Mouse (Mus musculus) kidney, embryonic 14.5 days (tissue): ENCODE measurements at regions not wholly inside any gene's neighbourhood (a gene's known extent, or its start where the extent isn't known, plus 50 kb on each side); places are given as distances from the start of the nearest gene placed in this dataset.

Experiments
- ATAC-seq: fragments of 200-750 bp; cut with Nextera tagmentation; 2 replicates; pipeline ENCODE4 v1.8.0; 2017; ENCODE audit warnings: moderate number of reproducible peaks, mild to moderate bottlenecking, moderate TSS enrichment, moderate library complexity; ENCODE audit not compliant: low FRiP score, low TSS enrichment
- H3K27ac ChIP-seq: fragments of 300-500 bp; sonication (generic); 2 replicates; pipeline ENCODE4 v1.5.1; 2014; ENCODE audit warnings: low read depth, mild to moderate bottlenecking, low read length, moderate library complexity, mixed read lengths
- H3K27me3 ChIP-seq: fragments of 300-500 bp; sonication (generic); 2 replicates; pipeline ENCODE4 v1.6.1; 2014; ENCODE audit warnings: mild to moderate bottlenecking, low read length; ENCODE audit not compliant: control insufficient read depth, insufficient read depth
- H3K36me3 ChIP-seq: fragments of 300-500 bp; sonication (generic); 2 replicates; pipeline ENCODE4 v1.6.1; 2014; ENCODE audit warnings: low read length, mixed read lengths; ENCODE audit not compliant: control insufficient read depth, insufficient read depth
- H3K4me1 ChIP-seq: fragments of 300-500 bp; sonication (generic); 2 replicates; pipeline ENCODE4 v1.6.1; 2014; ENCODE audit warnings: low read length, mixed read lengths; ENCODE audit not compliant: control insufficient read depth, insufficient read depth
- H3K4me2 ChIP-seq: fragments of 300-500 bp; sonication (generic); replicated peaks from 2 replicates; pipeline ENCODE4 v1.6.1; 2014; ENCODE audit warnings: low read depth, mild to moderate bottlenecking, low read length
- H3K4me3 ChIP-seq: fragments of 300-500 bp; sonication (generic); 2 replicates; pipeline ENCODE4 v1.5.1; 2014; ENCODE audit warnings: mild to moderate bottlenecking, low read length
- H3K9ac ChIP-seq: fragments of 300-500 bp; sonication (generic); 2 replicates; pipeline ENCODE4 v1.6.1; 2014; ENCODE audit warnings: low read depth, mild to moderate bottlenecking, low read length, moderate library complexity
- H3K9me3 ChIP-seq: fragments of 300-500 bp; sonication (generic); 2 replicates; pipeline ENCODE4 v1.6.1; 2016; ENCODE audit warnings: low read length; ENCODE audit not compliant: control insufficient read depth
- WGBS: fragments of 180-500 bp; shearing (Covaris S2); extraction: QIAGEN DNeasy Blood & Tissue Kit; methylation state at CpG from one replicate; pipeline ENCODE4 v1.1.7; 2014; 5-methylcytosine and 5-hydroxymethylcytosine counted together

- ATAC-seq = no peak
- Histone ChIP-seq H3K9me3 (no peaks in the 10 kb centered on the region), H3K9ac (no peak overlapping the region), H3K27ac (no peak overlapping the region), H3K4me2 (no peak overlapping the region), H3K27me3 (no peaks in the 10 kb centered on the region), H3K4me1 (no peaks in the 10 kb centered on the region), H3K4me3 (no peak overlapping the region), H3K36me3 (no peaks in the 10 kb centered on the region)
- WGBS = 81% methylated on average over 7 of the region's 7 CpGs
Observed at GRCm38 (mm10) chr1:63977956-63978355, 144.1 kb downstream of the Klf7 start.

- no peak overlapping the region for H3K9ac ChIP-seq
- H3K4me2 ChIP-seq = no peak overlapping the region
- H3K9me3 ChIP-seq = no peaks in the 10 kb centered on the region
- ATAC-seq = no peak
- no peaks in the 10 kb centered on the region for H3K27me3 ChIP-seq
- no peaks in the 10 kb centered on the region for H3K4me1 ChIP-seq
- H3K27ac ChIP-seq = no peak overlapping the region
- no peak overlapping the region for H3K4me3 ChIP-seq
- 63% methylated on average over 4 of the region's 4 CpGs for WGBS
- no peaks in the 10 kb centered on the region for H3K36me3 ChIP-seq
Observed at GRCm38 (mm10) chr1:63977302-63977888, 144.7 kb downstream of the Klf7 start.

GRCm38 (mm10) chr1:63976862-63977261 lies 145.2 kb downstream of the Klf7 start:
- H3K9me3 ChIP-seq = no peaks in the 10 kb centered on the region
- H3K4me3 ChIP-seq = no peak overlapping the region
- no peaks in the 10 kb centered on the region for H3K36me3 ChIP-seq
- H3K4me1 ChIP-seq = no peaks in the 10 kb centered on the region
- WGBS = 80% methylated on average over 4 of the region's 4 CpGs
- no peak overlapping the region for H3K27ac ChIP-seq
- H3K9ac ChIP-seq = no peak overlapping the region
- no peak for ATAC-seq
- no peaks in the 10 kb centered on the region for H3K27me3 ChIP-seq
- H3K4me2 ChIP-seq = no peak overlapping the region

GRCm38 (mm10) chr1:63967849-63968248 lies 154.2 kb downstream of the Klf7 start:
- H3K27ac ChIP-seq = no peak overlapping the region
- H3K27me3 ChIP-seq = no peaks in the 10 kb centered on the region
- 88% methylated on average over 11 of the region's 11 CpGs for WGBS
- no peaks in the 10 kb centered on the region for H3K4me1 ChIP-seq
- no peak for ATAC-seq
- H3K36me3 ChIP-seq = no peaks in the 10 kb centered on the region
- no peak overlapping the region for H3K9ac ChIP-seq
- no peaks in the 10 kb centered on the region for H3K9me3 ChIP-seq
- H3K4me2 ChIP-seq = no peak overlapping the region
- no peak overlapping the region for H3K4me3 ChIP-seq

DNA sequence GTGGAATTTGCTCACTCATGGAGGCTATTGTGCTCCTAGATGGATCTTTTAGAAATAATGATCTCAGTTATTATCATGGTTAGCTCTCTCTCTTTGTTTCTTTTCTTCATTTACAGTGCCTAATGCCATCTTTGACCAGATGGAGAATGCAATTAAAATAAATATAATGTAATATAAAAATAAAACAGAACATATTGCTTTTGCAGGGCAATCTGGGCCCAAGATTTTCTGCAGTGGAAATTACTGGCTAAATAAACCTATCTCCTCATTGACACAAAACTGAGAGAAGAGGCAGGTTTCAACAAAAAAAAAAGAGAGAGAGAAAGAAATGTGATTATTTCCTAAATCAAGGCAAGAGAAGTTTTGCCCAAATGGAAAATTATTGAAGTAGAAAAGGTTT lies 156.6 kb downstream of the Klf7 start:
- Histone ChIP-seq H3K9ac (no peak overlapping the region), H3K4me3 (no peak overlapping the region), H3K27ac (no peak overlapping the region), H3K4me1 (no peaks in the 10 kb centered on the region), H3K4me2 (no peak overlapping the region), H3K9me3 (no peaks in the 10 kb centered on the region), H3K27me3 (no peaks in the 10 kb centered on the region), H3K36me3 (no peaks in the 10 kb centered on the region)
- ATAC-seq = no peak

DNA sequence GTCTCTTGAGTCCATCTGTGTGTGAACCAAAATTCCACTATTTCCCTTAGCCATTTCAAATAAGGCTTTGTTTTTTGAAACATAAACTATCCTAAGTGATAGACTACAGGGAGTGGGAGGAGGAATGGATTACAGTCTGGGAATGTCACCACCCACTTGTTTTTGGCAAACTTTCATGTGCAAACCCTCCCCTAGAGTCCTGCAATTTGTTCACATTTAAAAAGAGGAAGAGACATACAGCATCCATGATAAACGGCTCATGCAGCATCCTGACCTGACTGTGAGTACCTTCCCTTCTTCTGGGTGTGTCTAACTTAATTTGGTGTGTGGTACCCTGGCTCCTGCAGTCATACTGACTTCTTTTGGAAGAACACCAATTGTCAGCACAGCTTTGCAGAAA lies 157.6 kb downstream of the Klf7 start:
- no peaks in the 10 kb centered on the region for H3K9me3 ChIP-seq

DNA sequence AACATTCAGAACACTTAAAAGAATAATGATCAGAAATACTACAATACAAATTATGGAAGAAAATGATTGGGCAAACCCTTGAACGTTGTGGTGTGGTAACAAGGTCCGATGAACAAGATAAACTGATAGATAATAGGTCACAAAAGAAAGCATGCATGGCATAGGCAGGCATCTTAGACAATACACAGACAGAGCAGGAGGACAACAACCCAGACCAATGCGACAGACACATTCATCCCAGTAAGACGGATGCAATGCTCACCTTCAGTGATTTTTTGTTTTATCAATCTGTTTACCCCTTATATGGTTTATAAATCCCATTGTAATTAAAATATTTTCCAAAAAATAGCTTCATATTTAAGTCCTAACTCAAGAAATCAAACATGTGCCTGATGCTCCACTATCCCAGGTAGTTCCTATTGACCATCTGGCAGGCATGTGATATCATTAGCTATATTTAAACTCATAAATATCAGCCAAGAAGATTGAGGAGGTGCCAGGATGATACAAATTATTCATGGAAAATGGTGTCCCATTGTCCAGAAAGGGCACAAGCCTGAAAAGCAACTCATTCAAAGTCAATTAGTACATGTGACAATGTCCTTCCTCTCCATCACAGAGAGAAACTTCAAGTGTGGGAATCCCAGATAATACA lies 166.3 kb downstream of the Klf7 start:
- no peak for ATAC-seq
- WGBS = 91% methylated on average over 4 of the region's 4 CpGs

More for the DNA sequence above, 157.6 kb downstream of the Klf7 start:
- Histone ChIP-seq H3K4me3 (no peak overlapping the region), H3K9ac (no peak overlapping the region), H3K27ac (no peak overlapping the region), H3K36me3 (no peaks in the 10 kb centered on the region), H3K27me3 (no peaks in the 10 kb centered on the region), H3K4me2 (no peak overlapping the region), H3K4me1 (no peaks in the 10 kb centered on the region)
- ATAC-seq = peak; percentile 55
- WGBS = 68% methylated on average over 1 of the region's 1 CpGs

DNA sequence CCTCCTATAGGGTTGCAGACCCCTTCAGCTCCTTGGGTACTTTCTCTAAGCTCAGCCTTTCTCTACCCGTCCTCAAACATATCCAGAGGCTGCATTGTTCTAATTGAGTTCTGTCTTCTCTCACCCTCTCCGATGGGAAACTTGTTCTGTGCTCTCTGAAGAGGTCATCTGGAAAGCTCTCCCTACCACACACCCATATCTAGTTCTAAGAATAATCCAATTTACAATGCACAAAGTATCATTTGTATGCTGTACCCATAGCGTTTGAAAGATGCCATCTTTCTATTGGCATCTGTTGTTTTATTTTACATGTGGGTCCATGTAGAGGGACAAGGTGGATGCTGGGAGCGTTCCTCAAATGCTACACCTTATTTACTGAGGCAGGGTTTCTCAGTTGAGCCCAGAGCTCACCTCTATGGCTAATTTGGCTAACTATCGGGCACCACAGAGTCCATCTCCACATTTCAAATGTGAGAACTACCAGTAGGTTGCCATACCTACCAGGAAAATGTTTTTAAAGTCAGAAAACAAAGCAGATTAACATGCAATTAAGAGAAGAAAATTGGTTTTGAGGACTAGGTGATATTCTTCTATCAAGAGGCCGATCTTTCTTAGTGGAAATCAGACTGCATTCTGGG lies 167.1 kb downstream of the Klf7 start:
- 94% methylated on average over 6 of the region's 6 CpGs for WGBS
- Histone ChIP-seq H3K4me3 (no peak overlapping the region), H3K27me3 (no peaks in the 10 kb centered on the region), H3K9me3 (no peaks in the 10 kb centered on the region), H3K27ac (no peak overlapping the region), H3K4me1 (no peaks in the 10 kb centered on the region), H3K9ac (no peak overlapping the region), H3K4me2 (no peak overlapping the region), H3K36me3 (no peaks in the 10 kb centered on the region)
- no peak for ATAC-seq

More for the DNA sequence above, 166.3 kb downstream of the Klf7 start:
- no peak overlapping the region for H3K4me2 ChIP-seq
- H3K36me3 ChIP-seq = no peaks in the 10 kb centered on the region
- no peak overlapping the region for H3K9ac ChIP-seq
- no peak overlapping the region for H3K4me3 ChIP-seq
- no peak overlapping the region for H3K27ac ChIP-seq
- H3K4me1 ChIP-seq = no peaks in the 10 kb centered on the region
- H3K27me3 ChIP-seq = no peaks in the 10 kb centered on the region
- no peaks in the 10 kb centered on the region for H3K9me3 ChIP-seq

GRCm38 (mm10) chr1:63954172-63954571 lies 167.9 kb downstream of the Klf7 start:
- Histone ChIP-seq H3K36me3 (no peaks in the 10 kb centered on the region), H3K4me3 (no peak overlapping the region), H3K27me3 (no peaks in the 10 kb centered on the region), H3K9ac (no peak overlapping the region), H3K9me3 (no peaks in the 10 kb centered on the region), H3K27ac (no peak overlapping the region), H3K4me2 (no peak overlapping the region), H3K4me1 (no peaks in the 10 kb centered on the region)
- 66% methylated on average over 2 of the region's 2 CpGs for WGBS
- ATAC-seq = no peak
